Mouse (Mus musculus): ENCODE data around the gene Ubc.
A peak's percentile ranks its signal among the peaks of the same experiment; 100 is the strongest.
"Not testable (repeated sequence)": the region's sequence is repeated elsewhere in the genome, so short reads cannot be mapped to it uniquely, and the experiment has no call there.

Gene Ubc

DNA sequence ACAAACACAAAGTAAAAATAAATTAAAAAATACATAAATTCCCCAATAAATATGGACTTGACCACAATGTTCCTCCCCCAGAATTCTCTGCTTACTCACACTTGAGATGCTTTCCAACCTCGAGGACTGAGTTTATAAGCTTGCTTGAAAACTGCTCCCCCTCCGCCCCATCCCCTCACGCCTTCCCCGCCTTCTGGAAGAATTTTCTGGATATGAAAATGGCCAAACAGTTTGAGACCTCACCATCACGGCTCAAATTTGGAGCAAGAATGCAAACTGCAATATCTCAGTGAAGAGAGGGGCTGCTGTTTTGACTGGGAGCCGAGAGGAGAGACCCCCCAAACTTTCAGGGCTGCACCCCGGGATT, 14.5 kb upstream of the Ubc start:
- DNase-seq (ENCODE audit: low spot score) = no peak

DNA sequence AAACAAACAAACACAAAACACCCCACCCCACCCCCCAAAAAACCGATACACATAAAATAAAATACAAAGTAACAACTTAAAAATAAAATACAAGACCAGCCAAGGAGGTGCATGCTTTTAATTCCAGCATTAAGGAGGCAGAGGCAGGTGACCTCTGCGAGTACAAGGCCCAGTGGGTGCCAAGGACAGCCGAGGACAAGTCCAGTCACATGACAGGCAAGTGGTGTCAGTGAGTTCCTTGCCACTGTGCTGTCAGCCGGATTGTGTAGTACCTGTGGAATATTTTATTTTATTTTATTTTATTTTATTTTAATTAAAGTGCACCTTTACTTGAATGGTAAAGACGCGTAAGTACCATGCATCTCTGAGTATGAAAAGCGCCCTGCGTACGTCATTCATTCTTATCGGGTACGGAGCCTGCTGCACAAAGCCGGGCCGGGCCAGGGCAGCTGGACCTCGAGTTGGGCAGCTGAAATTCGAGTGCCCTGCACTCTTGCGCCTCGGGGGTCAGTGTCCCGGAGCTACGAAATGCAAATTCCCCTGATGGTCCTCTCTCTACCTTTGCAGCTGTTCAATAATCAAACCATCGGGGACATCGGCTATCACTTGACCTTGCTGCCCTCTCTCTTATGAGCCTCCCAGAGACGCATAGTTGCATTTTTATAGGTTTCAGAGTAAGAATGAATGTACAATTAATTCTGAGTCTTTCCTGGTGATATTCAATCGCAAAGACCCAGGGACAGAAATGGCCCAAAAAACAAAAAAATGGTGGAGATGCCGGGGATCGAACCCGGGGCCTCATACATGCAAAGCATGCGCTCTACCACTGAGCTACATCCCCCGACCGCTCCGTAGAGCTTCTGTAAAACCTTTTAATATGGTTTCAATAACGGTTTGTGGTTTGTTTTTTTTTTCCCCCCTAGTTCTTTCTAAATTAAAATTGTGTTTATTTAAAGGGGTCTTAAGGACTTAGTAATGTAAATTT, 13.8 kb upstream of the Ubc start:
- DNase-seq (ENCODE audit: low spot score) = peak; percentile 52

DNA sequence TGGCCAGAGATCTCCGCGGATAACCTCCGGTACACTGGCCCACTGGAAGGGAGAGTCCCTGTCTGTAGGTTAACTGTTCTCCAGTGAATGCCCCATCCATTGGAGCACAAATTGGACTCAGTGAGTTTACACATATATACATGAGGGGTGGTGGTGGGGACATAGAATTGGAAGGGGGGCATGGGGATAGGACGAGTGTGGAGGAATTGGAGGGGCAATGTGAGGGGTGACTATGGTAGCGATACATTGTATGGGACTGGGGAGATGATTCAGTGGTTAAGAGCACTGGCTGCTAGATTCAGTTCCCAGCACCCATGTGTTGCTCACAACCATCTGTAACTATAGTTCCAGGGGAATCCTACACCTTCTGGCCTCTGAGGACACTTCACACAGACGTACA, 13.0 kb upstream of the Ubc start:
- no peak for DNase-seq (ENCODE audit: low spot score)

DNA sequence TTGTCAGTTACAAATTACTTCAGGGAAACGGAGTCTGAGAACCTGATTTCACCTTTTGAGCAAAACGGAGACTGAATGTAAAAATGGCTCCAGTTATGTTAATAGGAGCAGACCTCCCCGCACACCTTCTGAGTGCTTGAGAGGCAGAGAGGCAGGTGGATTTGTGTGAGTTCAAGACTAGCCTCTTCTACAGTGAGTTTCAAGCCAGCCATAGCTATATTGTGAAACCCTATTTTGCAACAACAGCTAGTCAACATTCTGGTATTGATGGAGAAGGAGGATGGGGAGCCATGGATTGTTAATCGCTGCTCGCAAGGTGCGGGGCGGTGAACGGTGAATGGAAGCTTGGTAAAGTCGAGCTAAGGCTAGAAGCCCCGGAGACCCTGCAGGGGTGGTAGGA, 12.5 kb upstream of the Ubc start:
- DNase-seq (ENCODE audit: low spot score) = no peak

DNA sequence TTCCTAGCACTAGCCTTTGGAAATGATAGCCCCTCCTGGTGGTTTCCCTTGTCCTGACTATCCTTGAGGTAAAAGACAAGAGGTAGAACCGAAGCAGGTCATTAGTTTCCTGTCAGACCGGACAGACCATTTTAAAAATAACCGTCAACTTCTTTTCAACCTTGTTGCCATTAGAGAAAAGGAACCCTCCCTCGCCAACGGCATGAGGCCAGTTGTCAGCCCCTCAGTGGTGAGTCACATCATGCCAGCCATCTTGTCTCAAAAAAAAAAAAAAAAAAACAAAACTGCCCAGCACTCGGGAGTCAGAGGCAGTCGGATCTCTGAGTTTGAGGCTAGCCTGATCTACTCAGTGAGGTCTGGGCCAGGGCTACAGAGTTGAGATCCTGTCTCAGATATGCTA, 10.9 kb upstream of the Ubc start:
- DNase-seq (ENCODE audit: low spot score) = no peak

DNA sequence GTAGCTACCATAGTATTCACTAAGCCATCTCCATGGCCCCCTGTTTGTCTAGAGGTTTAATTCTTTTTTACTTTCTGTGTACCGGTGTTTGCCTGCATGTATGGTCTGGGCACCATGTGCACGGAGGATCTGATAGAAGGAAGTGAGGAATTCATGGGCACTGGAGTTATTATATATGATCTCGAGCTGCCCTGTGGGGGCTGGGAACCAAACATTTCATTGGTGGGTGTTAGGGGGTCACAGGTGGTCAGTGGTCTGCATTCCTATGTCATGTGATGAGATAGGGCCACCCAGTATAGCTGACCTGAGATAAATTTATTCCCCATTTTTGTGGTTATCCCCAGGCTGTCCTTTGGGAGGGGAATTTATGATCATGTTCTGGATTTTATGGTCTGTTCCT, 5.0 kb upstream of the Ubc start:
- DNase-seq (ENCODE audit: low spot score) = no peak

DNA sequence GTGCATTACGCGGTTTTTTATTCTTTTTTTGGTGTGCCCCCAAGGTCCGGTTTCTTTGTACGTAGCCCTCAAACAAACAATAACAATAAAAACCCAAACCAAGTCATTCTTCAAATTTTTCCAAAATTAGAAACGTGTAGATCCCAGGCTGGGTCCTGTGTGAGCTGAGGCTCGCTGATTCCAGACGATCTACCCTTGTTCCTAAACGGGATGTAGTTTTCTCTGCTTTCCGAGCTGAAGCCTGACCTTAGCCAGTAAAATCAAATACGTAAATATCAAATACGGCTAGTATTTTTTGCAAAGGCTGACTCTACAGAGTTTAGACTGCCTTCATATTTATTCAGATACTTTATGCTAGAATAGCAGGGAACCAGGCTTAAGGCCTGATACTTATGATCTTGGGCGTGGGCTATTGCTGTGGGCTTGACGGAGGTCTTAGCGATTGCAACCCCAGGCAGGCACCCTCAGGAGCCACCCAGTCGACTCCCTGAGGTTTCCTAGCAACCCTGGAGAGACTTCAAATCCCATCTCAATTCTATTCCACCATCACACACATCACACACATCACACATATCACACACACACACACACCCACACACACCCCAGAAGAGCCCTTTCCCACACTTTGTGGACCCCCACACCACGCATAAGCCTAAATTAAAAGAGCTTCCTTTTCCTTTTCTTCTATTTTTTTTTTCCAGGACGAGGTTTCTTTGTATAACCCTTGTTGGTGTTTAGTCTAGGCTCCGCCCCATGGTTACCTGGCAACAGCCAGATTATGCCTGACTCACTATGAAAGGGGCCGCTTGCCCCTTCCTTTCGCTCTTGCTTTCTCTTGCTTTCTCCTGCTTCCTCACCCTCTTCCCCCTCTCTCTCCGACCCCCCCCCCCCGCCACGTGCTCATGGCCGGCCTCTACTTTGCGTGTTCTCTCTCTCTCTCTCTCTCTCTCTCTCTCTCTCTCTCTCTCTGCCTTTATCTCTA, 3.9 kb upstream of the Ubc start:
- peak; percentile 71 for DNase-seq (ENCODE audit: low spot score)

DNA sequence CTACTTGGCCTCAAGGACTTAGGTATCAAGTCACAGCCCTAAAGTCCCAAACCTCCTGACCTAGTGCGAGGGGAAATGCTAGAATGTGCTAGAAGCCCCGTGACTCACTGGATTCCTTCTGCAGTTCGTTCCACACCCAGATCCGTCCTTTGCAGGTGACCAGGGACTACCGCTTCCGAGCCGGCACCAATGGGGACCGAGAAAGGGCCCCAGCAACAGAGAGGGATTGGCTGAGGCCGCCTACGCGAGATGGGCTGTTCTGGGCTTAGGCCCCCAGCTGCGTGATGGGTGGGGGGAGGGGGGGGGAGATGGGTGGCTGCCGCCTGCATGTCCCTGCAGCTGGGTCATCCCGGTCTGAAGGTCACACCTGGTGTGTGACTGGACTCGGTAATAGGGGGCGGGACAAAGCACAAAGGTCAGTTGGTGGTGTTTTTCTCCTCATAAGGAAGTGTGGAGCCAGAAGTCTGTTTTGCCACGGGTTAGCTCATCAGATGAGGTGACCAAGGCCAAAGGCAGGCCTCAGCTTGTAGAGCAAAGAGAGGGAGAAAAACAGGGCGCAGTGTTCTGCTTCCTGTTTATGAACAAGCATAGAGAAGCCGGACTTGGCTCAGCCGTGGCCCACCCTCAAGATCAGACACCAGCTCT, 3.1 kb upstream of the Ubc start:
- DNase-seq (ENCODE audit: low spot score) = peak; percentile 95

DNA sequence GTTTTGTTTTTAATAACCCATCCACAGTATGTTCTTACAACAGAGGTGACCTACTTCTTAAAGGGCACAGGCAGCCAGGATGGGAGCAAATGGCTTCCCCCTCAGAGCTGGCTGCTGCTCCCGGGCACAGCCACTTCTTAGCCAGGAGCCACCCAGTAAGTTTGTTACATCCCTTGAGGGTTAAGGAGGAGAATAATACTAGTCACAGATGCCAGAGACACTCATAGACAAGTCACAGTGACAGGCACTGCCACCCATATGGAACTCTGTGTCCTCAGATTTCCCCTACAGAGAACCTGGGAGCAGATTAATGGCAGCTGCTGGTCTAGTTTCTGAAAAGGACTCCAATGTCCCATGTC, 2.6 kb upstream of the Ubc start:
- no peak for DNase-seq (ENCODE audit: low spot score)

DNA sequence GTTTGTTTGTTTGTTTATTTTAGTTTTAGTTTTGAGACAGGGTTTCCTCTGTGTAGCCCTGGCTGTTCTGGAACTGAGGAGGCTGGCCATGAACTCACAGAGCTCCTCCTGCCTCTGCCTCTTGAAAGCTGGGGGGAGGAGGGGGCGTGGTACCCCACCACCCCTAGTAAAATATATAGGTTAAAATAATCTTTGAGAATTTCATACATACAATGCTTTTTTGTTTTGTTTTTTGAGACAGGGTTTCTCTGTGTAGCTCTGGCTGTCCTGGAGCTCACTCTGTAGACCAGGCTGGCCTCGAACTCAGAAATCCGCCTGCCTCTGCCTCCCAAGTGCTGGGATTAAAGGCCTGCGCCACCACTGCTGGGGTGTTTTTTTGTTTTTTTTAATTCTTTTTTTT, 2.2 kb upstream of the Ubc start:
- DNase-seq (ENCODE audit: low spot score) = not testable (repeated sequence)

DNA sequence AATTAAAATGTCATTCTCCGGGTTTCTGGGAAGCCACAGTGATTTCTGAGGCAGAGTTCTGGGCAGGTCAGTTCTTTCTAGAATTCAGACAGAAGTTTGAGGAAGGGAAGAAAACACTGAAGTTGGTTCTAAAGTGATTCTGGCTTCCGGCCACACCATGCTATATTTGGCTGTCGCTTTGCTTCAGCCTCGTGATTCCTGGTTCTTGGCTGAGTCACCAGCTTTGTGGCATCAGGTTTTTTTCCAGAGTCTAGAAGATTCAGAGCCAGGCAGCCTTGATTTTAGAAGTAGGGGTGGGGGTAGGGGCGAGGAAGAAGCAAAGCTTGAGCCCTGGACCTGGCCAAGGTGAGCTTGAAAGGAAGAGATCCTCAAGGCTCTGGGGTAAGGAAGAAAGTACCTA, 1.6 kb upstream of the Ubc start:
- DNase-seq (ENCODE audit: low spot score) = peak; percentile 41

DNA sequence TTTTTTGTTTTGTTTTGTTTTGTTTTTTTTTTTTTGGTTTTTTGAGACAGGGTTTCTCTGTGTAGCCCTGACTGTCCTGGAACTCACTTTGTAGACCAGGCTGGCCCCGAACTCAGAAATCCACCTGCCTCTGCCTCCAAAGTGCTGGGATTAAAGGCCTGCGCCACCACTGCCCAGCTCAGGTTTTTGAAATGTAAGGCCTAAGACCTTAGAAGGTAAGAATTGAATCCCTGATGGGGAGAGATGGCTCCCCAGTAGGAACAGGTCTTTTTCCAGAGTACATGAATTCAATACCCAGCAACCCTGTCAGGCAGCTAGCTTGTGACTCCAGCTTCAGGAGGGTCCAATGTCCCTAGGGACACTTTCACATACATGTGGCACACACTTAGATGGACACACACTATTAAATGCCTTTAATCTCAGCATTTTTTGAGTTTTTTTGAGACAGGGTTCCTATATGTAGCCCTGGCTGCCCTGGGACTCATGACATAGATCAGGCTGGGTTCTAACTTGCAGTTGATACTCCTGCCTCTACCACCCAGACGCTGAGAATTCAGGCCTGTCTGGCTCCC, 990 bp upstream of the Ubc start:
- no peak for DNase-seq (ENCODE audit: low spot score)

DNA sequence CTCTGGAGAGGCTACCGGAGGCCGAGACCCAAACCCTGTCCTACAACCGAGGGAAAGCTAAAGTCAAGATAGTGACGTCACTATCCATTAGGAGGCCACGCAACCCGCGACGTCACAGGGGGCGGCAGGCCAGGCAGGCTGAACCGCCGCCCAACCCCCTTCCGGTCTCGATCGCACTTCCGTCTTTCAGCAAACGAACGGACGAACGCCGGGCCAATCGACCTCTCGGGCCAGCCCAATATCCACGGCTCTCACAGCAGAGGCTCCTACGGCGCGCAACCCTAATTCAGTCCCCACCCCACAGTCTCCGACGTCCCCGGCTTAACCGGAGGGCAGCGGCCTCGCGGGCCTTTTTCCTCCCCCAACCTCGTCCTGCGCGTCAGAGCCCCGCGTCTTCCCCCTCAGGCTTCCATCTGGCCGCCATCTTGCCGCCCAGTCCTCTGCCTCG, 847 bp downstream of the Ubc start, which contains the start of gene Gm10382:
Gm10382 (plus strand) TSS at position 192 of the 448 bp plus-strand sequence.
- DNase-seq (ENCODE audit: low spot score) = peak; percentile 83

DNA sequence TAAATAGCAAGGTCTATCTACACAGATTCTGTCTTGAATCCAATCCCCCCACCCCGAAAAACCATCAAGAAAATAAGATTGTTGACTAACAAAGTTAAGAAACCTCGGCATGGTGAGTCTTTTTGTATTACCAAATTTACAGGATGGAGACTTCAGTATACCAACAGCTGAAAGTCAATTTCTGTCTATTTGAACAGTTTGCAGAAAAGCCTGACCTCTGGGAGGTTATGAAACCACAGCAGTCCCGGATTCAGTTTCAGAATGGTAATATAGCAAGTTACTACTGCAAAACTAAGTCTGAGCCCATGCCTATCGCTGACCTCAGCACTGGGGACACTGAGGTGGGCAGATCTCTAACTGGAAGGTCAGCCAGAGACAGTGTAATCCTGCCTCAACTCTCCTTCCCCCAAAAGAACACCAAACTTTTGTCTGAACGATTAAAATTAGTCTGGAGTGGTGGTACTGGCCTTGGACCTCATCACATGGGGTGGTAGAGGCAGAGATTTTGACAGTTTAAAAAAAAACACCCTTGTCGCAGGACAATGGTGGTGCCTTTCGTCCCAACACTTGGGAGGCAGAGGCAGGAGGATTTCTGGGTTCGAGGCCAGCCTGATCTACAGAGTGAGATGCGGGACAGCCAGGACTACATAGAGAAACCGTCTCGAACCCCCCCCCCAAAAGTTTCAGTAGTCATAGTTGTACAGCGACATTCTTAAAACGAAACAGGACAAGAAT, 1.5 kb downstream of the Ubc start:
- no peak for DNase-seq (ENCODE audit: low spot score)

DNA sequence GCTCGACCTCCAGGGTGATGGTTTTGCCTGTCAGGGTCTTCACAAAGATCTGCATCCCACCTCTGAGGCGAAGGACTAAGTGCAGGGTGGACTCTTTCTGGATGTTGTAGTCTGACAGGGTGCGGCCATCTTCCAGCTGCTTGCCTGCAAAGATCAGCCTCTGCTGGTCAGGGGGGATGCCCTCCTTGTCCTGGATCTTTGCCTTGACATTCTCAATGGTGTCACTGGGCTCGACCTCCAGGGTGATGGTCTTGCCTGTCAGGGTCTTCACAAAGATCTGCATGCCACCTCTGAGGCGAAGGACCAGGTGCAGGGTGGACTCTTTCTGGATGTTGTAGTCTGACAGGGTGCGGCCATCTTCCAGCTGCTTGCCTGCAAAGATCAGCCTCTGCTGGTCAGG, 2.7 kb downstream of the Ubc start:
- DNase-seq (ENCODE audit: low spot score) = not testable (repeated sequence)

DNA sequence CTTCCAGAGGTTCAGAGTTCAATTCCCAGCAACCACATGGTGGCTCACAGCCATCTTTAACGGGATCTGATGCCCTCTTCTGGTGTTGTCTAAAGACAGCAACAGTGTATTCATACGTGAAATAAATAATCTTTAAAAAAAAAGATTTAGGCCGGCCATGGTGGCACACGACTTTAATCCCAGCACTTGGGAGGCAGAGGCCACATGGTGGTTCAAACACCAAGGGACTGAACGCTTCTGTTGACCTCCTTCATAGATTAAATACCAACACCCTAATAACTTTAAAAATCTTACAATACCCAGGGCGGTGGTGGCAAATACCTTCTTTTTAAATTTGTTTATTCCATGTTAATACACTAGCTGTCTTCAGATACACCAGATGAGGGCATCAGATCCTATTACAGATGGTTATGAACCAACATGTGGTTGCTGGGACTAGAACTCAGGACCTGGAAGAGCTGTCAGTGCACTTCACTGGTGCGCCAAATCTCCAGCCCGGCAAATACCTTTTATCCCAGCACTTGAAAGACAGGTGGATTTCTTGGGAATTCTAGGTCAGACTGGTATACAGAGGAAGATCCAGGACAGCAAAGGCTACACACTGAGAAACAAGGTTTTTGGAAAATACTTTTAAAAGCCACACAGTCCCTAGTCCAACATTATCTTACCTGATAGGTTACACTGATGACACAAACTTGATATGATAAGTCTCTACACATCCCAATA, 4.6 kb downstream of the Ubc start:
- DNase-seq (ENCODE audit: low spot score) = no peak

DNA sequence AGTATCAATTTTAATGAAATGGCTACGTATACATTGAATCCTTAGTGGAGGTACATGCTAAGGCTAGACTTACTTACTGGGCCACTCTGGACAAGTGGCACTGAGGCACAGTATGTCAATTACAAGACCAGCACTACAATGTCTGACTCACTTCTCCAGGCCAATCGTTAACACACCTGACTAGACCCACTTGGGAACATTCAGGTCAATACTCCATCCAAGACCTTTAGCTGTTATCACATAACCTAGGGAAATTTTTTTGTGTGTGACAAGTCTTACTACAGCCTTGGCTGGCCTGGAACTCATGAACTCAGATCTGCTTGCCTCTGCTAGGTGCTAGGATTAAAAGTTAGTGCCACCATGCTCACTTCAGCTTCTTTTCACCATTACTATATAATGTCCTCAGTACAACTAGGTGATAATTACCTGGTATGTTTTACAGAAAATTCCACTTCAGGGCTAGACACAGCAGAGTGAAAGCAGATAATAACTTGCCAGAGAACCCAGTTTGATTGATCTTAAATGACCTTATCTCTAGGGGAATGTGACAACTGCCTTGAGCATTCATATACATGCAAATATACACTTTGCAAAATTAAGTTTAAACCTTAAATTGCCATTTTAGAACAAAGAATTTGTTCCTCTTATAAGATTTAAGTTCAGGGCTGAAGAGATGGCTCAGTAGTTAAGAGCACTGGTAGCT, 5.3 kb downstream of the Ubc start:
- no peak for DNase-seq (ENCODE audit: low spot score)

DNA sequence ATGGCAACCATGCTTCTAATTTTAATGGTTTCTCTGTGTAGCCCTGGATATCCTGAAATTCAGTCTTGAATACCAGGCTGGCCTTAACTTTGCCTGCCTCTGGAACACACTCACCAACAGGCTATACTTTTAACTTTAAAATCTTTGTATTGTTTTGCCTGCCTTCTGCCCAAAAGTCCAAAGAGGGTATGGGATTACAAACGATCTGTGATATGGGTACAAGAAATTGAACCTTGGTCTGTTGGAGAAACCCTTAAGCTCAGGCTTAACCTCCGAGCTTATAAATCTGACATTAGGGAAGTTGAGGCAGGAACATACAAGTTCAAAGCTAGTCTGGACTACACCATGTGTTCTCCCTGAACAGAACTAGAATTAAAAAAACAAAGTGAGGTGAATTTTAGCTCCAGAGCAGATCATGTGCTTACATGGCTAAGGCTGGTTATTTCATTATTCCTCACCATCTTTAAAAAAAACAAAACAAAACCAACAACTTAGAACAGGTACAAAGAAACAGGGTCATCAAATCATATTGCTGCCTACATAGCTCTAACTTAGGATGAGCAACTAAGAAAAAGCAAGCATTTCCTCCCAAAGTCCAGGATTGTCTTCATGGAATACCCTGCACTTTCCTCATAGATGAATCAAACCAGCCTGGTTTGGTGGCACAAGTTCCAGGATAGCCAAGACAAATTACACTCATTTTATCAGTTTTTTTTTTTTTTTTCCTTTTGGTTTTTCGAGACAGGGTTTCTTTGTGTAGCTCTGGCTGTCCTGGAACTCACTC, 6.2 kb downstream of the Ubc start:
- no peak for DNase-seq (ENCODE audit: low spot score)
